Mouse (Mus musculus) kidney, embryonic 14.5 days (tissue): ENCODE data around the gene Mip. TPM values are rescaled to one million over a fixed set of nuclear protein-coding genes. Genes with fewer than 3 reads are reported as not detected.

Experiments used
- ATAC-seq: fragments of 200-750 bp; cut with Nextera tagmentation; 2 replicates; pipeline ENCODE4 v1.8.0; 2017; ENCODE audit warnings: moderate number of reproducible peaks, mild to moderate bottlenecking, moderate TSS enrichment, moderate library complexity; ENCODE audit not compliant: low FRiP score, low TSS enrichment
- H3K27ac ChIP-seq: fragments of 300-500 bp; sonication (generic); 2 replicates; pipeline ENCODE4 v1.5.1; 2014; ENCODE audit warnings: low read depth, mild to moderate bottlenecking, low read length, moderate library complexity, mixed read lengths
- H3K27me3 ChIP-seq: fragments of 300-500 bp; sonication (generic); 2 replicates; pipeline ENCODE4 v1.6.1; 2014; ENCODE audit warnings: mild to moderate bottlenecking, low read length; ENCODE audit not compliant: control insufficient read depth, insufficient read depth
- H3K36me3 ChIP-seq: fragments of 300-500 bp; sonication (generic); 2 replicates; pipeline ENCODE4 v1.6.1; 2014; ENCODE audit warnings: low read length, mixed read lengths; ENCODE audit not compliant: control insufficient read depth, insufficient read depth
- H3K4me1 ChIP-seq: fragments of 300-500 bp; sonication (generic); 2 replicates; pipeline ENCODE4 v1.6.1; 2014; ENCODE audit warnings: low read length, mixed read lengths; ENCODE audit not compliant: control insufficient read depth, insufficient read depth
- H3K4me2 ChIP-seq: fragments of 300-500 bp; sonication (generic); replicated peaks from 2 replicates; pipeline ENCODE4 v1.6.1; 2014; ENCODE audit warnings: low read depth, mild to moderate bottlenecking, low read length
- H3K4me3 ChIP-seq: fragments of 300-500 bp; sonication (generic); 2 replicates; pipeline ENCODE4 v1.5.1; 2014; ENCODE audit warnings: mild to moderate bottlenecking, low read length
- H3K9ac ChIP-seq: fragments of 300-500 bp; sonication (generic); 2 replicates; pipeline ENCODE4 v1.6.1; 2014; ENCODE audit warnings: low read depth, mild to moderate bottlenecking, low read length, moderate library complexity
- H3K9me3 ChIP-seq: fragments of 300-500 bp; sonication (generic); 2 replicates; pipeline ENCODE4 v1.6.1; 2016; ENCODE audit warnings: low read length; ENCODE audit not compliant: control insufficient read depth
- WGBS: fragments of 180-500 bp; shearing (Covaris S2); extraction: QIAGEN DNeasy Blood & Tissue Kit; methylation state at CpG from one replicate; pipeline ENCODE4 v1.1.7; 2014; 5-methylcytosine and 5-hydroxymethylcytosine counted together
- polyA plus RNA-seq: library from polyadenylated mRNA; unstranded; fragments of >200 nt; fragmentation: Nextera tagmentation; extraction: Ambion mirVana; gene quantifications from 2 replicates; pipeline ENCODE4 v1.2.1, GENCODE M21; 2014

The Mip gene
- polyA plus RNA-seq, 1 experiment from 2014 or later, result not detected

GRCm38 (mm10) chr10:128214981-128215380 lies 10.7 kb upstream of the Mip start:
- Histone ChIP-seq H3K36me3 (peaks cover 5% of the 10 kb centered on the region), H3K9me3 (no peaks in the 10 kb centered on the region), H3K4me3 (no peak overlapping the region), H3K9ac (no peak overlapping the region), H3K4me1 (peaks cover 8% of the 10 kb centered on the region; the same call in 1 of the 2 replicates), H3K27ac (no peak overlapping the region), H3K4me2 (no peak overlapping the region), H3K27me3 (0 out of 2 replicates have a peak, but pooled peaks cover 6% of the 10 kb centered on the region)
- no peak for ATAC-seq
- 88% methylated on average over 5 of the region's 5 CpGs for WGBS

DNA sequence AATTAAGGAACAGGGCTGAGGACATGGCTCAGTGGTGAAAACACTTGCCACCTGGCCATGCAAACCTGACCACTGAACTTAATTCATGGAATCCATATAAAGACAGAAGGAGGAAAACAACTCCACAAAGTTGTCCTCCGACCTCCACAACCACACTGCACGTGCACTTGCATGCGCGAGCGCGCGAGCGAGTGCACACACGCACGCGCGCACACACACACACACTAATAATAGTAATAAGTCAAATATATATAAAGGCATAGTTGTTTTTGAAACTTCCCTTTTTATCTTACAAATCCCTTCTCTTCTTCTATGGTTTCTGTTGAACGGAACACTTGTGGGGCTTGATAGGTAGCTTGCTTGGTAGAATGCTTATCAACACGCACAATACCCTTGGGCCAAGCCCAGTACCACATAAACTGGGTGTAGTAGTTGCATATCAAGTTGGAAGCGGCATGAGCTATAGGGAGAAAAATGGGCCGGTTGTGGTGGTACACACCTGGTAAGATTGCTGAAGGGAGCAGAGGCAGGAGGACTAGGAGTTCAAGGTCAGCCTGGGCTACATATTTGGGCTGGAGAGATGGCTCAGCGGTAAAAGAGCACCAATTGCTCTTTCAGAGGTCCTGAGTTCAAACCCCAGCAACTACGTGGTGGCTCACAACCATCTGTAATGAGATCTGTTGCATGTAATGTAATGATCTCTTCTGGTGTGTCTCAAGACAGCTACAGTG lies 7.1 kb upstream of the Mip start:
- Histone ChIP-seq H3K27me3 (0 out of 2 replicates have a peak, but pooled peaks cover 4% of the 10 kb centered on the region), H3K9me3 (no peaks in the 10 kb centered on the region), H3K9ac (no peak overlapping the region), H3K27ac (no peak overlapping the region), H3K4me1 (no peaks in the 10 kb centered on the region), H3K4me3 (no peak overlapping the region), H3K36me3 (no peaks in the 10 kb centered on the region), H3K4me2 (no peak overlapping the region)
- 91% methylated on average over 18 of the region's 18 CpGs for whole genome bisulfite sequencing
- ATAC-seq, result no peak

- no peaks in the 10 kb centered on the region for H3K4me1 ChIP-seq
- no peaks in the 10 kb centered on the region for H3K9me3 ChIP-seq
- no peak overlapping the region for H3K9ac ChIP-seq
- WGBS, result 43% methylated on average over 16 of the region's 16 CpGs
- no peak overlapping the region for H3K4me2 ChIP-seq
- no peak overlapping the region for H3K4me3 ChIP-seq
- ATAC-seq, result no peak
- no peaks in the 10 kb centered on the region for H3K36me3 ChIP-seq
- H3K27me3 ChIP-seq, result no peaks in the 10 kb centered on the region
- no peak overlapping the region for H3K27ac ChIP-seq
Measured at GRCm38 (mm10) chr10:128221533-128222286, 3.9 kb upstream of the Mip start.

GRCm38 (mm10) chr10:128225064-128225463 lies 574 bp upstream of the Mip start:
- no peaks in the 10 kb centered on the region for H3K4me1 ChIP-seq
- no peak overlapping the region for H3K27ac ChIP-seq
- WGBS, result 50% methylated on average over 5 of the region's 5 CpGs

GRCm38 (mm10) chr10:128227592-128227991 lies 2.0 kb downstream of the Mip start:
- no peak overlapping the region for H3K27ac ChIP-seq
- H3K9ac ChIP-seq, result no peak overlapping the region
- no peak for ATAC-seq
- no peaks in the 10 kb centered on the region for H3K36me3 ChIP-seq
- H3K4me3 ChIP-seq, result no peak overlapping the region
- WGBS, result 83% methylated on average over 9 of the region's 9 CpGs
- H3K27me3 ChIP-seq, result no peaks in the 10 kb centered on the region
- no peak overlapping the region for H3K4me2 ChIP-seq
- H3K9me3 ChIP-seq, result no peaks in the 10 kb centered on the region
- peaks cover 6% of the 10 kb centered on the region for H3K4me1 ChIP-seq

More at GRCm38 (mm10) chr10:128225064-128225463, 574 bp upstream of the Mip start:
- no peak overlapping the region for H3K4me2 ChIP-seq
- ATAC-seq, result no peak
- H3K36me3 ChIP-seq, result no peaks in the 10 kb centered on the region
- H3K9me3 ChIP-seq, result no peaks in the 10 kb centered on the region
- H3K27me3 ChIP-seq, result no peaks in the 10 kb centered on the region
- H3K4me3 ChIP-seq, result no peak overlapping the region
- H3K9ac ChIP-seq, result no peak overlapping the region

- Histone ChIP-seq H3K4me2 (no peak overlapping the region), H3K4me3 (no peak overlapping the region), H3K9ac (no peak overlapping the region), H3K4me1 (peaks cover 6% of the 10 kb centered on the region), H3K36me3 (no peaks in the 10 kb centered on the region), H3K27me3 (no peaks in the 10 kb centered on the region), H3K9me3 (no peaks in the 10 kb centered on the region), H3K27ac (no peak overlapping the region)
- no peak for ATAC-seq
- 89% methylated on average over 8 of the region's 8 CpGs for WGBS
Measured at GRCm38 (mm10) chr10:128228009-128228408, 2.4 kb downstream of the Mip start.

DNA sequence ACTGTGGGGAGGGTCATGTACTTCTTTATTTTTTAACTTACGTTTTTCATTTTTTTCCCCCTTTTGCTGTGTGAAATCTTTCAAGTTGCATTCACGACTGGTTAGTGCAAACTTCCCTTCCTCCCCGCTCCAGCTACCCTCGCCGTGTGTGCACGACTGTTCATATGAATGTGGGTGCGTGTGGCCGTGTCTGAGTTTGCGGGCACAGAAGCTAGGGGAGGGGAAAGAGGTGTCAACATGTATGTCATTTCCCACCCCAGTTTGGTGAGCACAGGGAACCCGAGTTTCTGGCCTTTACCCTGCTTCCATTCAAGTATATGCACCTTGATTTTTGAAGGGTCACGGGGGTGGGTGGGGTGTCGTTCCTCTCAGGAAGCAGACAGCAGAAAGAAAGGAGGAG lies 4.9 kb downstream of the Mip start:
- no peak overlapping the region for H3K27ac ChIP-seq
- H3K4me1 ChIP-seq, result peaks cover 6% of the 10 kb centered on the region
- WGBS, result 72% methylated on average over 12 of the region's 12 CpGs
- H3K4me3 ChIP-seq, result no peak overlapping the region
- no peaks in the 10 kb centered on the region for H3K9me3 ChIP-seq
- ATAC-seq, result no peak
- no peak overlapping the region; the same call in 1 of the 2 replicates for H3K4me2 ChIP-seq
- H3K9ac ChIP-seq, result peak overlapping the region; percentile 82; the same call in 1 of the 2 replicates
- H3K27me3 ChIP-seq, result no peaks in the 10 kb centered on the region
- H3K36me3 ChIP-seq, result peaks cover 8% of the 10 kb centered on the region; the same call in 1 of the 2 replicates

DNA sequence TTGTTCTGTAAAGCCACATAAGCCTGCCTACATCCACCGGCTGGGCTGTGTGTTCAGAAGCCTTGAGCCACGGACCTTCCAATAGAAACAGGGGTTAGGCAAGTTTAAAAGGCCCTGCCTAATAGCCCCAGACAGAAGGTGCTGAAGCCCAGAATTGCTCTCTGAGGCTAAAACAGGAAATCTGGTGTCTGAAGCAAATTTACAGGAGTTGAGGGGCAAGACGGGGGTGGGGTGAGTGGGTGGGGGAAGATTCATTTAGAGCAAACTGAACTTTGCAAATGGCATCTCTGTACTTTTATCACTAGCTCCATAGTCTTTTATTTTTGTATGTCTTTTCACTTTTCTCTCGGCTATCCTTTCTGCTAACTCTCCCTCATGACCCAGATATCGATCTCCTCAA lies 5.5 kb downstream of the Mip start:
- Histone ChIP-seq H3K36me3 (peaks cover 8% of the 10 kb centered on the region; the same call in 1 of the 2 replicates), H3K4me1 (peaks cover 6% of the 10 kb centered on the region), H3K9ac (peak overlapping the region; percentile 82; the same call in 1 of the 2 replicates), H3K4me3 (peak overlapping the region; percentile 85), H3K27me3 (no peaks in the 10 kb centered on the region), H3K4me2 (peak overlapping the region; percentile 71), H3K27ac (peak overlapping the region; percentile 96; the same call in 1 of the 2 replicates), H3K9me3 (no peaks in the 10 kb centered on the region)
- no peak for ATAC-seq
- 4% methylated on average over 5 of the region's 5 CpGs for WGBS
